Mouse (Mus musculus): Measurements from ENCODE around the gene Lair1. TPM values are rescaled to one million over a fixed set of nuclear protein-coding genes. Genes with fewer than 3 reads are reported as not detected.
"Not testable (repeated sequence)": the region's sequence is repeated elsewhere in the genome, so short reads cannot be mapped to it uniquely, and the experiment has no call there.

Lair1 gene
- total RNA-seq (2021), result 1 to 10 TPM; 4.5 to 5.9 TPM
- long read RNA-seq, partial matches to known transcripts, result 0 of 2 reads
- long read RNA-seq, other reads (novel, unspliced or antisense), result 2 of 2 reads

DNA sequence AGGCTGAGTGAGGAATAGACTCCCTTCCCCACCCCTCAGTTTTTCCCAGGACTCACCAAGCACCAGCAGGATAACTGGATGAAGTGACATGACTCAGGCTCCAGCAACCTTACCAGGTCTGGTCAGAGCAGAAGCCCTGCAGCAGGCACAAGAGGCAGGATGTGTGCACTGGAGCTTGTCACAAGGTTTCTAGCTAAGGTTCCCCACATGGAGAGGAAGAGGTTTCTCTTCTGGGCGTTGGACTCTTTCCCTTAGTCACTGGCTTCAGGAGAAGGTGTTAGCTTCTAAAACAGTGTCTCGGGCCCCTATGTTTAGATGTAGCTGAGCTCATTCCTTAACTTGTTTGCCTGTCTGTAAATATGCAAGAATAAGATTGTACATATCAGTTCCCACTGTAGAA lies at the start of gene Lair1:
Gene Lair1, minus strand, starts transcription at position 192 of the 400 bp plus-strand sequence.
- DNase-seq (ENCODE audit: low spot score in 2 of 2), result no peak

DNA sequence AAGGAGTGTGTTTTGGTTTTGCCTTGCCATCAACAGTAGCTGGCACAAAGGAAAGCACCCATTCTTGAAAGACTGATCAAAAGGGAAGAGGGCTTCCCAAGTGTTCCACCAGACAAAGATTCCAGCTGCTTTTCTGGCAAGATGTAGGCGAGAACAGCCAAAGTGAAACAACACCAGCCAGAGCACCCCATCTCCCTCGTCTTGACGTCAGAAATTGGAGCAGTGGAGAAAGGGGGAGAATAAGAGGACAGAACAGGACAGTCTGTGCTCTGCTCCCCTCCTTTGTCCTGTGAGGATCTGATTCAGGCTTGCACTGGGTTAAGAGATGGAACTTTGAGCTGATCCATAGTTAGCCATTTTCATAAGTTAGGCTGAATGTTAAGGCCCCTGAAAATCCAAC lies 48.8 kb upstream of the Lair1 start:
- DNase-seq (ENCODE audit: low spot score in 2 of 2), result peak; percentile 19 to 22

DNA sequence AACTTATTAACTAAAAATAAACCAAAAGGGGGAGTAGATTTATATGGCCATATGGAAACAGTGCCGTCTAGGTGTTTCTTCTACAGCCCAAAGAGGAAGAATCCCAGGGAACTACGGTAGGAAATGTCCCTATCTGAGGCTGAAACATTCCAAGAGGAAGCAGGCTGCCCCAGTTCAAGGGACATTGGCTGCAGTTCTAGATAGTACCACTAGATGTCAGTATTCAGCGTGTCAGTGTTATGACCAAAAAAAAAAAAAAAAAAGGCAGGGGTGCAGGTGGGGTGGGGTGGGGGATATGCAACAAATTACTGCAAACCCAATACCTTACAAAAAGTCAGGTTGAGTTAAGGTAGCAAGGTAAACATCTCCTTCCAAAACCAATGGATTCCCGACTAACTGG lies 40.4 kb upstream of the Lair1 start:
- peak in 1 of 2 experiments; percentile 28 for DNase-seq (ENCODE audit: low spot score in 2 of 2)

DNA sequence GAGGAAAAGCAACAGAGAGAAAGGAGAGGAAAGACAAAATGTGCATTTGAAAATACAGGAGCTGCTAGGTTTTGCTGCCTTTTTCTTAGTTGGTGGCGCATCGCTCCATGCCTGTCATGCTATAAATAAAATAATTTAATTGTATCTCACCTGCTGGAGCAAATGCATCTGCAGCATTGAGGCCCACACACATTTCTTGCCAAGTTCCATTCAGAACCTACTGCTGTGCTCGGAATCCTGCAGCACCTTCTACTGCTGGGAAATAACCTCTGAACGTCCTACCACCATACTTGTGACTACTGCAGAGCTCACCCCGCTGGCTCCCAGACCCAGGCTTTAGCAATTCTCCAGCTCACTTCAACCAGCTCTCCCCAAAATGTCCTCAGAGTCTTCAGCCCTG lies 38.1 kb upstream of the Lair1 start:
- peak in 1 of 2 experiments; percentile 9 for DNase-seq (ENCODE audit: low spot score in 2 of 2)

DNA sequence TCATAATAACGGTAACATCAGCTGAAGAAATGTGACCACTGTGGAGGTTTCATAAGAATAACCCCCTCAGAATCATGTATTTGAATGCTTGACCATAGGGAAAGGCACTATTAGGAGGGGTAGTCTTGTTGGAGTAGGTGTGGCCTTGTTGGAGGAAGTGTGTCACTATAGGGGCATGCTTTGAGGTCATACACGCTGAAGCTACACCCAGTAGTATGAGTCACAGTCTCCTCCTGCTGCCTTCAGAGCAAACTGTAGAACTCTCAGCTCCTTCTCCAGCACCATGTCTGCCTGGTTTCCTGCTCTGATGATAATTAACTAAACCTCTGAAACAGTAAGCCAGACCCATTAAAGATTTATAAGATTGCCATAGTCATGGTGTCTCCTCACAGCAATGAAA lies 35.8 kb upstream of the Lair1 start:
- DNase-seq (ENCODE audit: low spot score in 2 of 2), result no peak

DNA sequence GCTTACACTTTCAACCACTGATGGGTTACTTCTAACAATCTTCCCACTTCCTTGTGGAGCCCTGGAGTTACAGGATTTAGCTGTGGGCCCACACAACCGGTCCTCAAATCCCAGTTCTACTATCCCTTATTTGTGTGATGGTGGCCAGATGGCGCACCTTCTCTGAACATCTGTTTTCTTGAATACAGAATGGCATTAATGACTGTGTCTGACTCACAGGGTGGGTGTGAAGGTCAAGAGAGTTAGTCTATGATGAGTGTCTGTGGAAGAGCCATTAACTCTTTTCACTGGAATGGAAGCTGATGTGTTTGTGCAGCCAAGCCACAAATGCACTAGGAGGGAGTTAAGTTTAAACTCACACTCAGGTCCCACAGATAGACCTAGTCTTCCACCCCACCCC lies 35.3 kb upstream of the Lair1 start:
- no peak for DNase-seq (ENCODE audit: low spot score in 2 of 2)

DNA sequence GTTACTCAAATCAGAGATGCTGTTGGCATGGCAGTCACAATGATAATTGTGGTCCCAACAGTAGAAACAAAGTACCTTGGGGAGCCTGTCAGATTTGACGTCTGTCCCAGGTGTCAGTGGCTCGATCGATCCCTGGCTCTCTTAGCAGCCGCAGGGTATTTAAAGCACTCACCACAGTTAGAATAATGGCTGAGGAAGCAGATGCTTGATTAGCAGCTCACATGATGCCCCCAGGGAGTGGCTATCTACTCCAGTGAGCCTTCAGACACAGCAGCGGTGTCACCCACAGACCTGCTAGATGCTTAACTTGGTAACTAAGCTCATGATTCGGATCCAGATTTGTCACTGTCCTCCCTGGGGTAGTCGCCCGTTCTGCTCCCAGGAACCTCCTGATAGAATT lies 28.2 kb upstream of the Lair1 start:
- DNase-seq (ENCODE audit: low spot score in 2 of 2), result no peak

DNA sequence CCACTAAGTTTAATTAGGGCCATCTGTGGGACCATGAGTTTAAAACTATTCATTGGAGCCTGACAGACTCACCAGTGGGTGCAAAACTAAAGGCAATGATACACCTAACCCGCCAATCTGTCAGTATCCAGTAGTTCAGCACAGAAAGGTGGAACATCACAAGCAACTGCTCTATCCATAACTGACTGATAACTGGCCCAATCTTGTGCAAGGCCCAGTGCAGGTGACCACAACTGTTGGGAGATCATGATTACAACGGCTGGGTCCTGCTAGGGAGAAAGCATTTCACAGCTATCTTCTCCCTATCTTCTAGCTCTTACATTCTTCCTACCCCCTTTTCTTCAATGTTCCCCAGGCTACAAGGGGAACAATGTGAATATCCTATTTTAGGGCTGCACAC lies 25.7 kb upstream of the Lair1 start:
- no peak for DNase-seq (ENCODE audit: low spot score in 2 of 2)

DNA sequence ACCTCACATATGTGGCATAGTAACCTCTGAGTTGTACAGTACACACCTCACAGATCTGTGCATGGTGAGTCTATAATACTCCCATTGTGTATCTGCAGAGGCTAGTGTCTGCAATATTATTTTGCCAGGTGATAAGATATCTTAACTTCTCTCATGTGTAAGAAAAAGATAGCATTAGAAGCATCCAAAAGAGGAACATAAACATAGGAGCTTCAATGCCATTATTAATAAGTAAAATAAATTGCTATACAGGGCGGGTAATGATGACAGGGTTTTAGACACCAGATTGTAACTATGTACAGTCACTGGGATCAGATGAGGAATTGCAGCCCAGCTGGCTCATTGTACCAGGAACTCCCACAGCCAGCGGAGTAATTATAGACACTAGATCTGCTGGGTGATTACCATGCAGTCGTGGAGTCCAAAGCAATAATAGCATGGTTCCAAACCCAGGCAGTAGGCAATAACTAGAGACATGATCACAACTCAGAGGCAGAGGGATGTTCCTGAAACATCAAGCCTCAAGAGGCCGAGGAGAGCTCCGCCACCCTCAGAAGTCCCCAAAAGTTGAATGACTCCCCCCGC lies 25.0 kb upstream of the Lair1 start:
- no peak for DNase-seq (ENCODE audit: low spot score in 2 of 2)

DNA sequence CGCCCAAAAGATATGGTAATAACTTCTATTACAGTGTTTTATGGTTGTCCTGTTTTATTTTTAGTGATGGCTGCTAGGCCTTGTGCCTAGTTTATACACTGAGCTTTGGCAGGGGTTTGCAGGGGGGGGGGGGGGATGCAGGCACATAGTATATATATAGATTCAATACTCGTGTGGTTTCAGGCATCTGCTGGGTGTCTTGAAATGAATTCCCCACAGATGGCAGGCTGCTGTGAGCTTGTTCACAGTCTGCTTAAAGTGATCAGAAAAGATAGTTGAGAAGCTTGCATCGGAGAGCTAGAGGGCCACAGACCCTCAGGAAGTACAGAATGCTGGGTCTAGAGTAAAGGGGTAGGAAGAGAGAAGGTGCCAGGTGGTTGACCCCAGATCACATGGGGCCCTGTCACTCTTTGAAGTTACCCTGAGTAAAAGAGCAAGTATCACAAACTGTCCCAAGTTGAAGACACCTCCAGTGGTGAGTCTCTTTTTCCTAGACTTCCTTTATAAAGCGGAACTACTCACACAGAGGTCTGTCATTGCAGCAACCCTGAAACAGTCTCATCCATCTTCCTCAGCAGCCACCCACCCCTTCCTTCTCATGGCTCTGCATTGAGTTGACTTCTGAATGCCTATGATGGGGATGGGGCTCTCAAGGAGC lies 24.4 kb upstream of the Lair1 start:
- no peak for DNase-seq (ENCODE audit: low spot score in 2 of 2)

DNA sequence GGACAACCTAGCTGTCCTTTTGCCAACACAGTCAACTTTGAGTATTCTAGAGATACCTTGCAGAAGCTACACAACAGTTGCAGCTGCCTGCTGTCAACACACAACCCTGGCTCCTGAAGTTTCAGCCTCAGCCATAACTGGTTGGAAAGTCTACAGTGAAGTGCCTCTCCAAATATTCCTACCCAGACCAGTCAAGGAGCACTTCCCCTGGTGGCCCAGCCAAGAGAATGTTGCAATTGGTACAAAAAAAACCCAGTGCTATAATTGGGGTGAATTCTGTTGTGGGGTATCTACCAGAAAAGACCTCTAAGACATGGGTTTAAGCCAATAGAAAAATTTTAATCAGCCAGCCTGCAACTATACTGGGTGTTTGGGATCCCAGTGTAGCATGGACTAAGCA lies 22.6 kb upstream of the Lair1 start:
- DNase-seq (ENCODE audit: low spot score in 2 of 2), result no peak

DNA sequence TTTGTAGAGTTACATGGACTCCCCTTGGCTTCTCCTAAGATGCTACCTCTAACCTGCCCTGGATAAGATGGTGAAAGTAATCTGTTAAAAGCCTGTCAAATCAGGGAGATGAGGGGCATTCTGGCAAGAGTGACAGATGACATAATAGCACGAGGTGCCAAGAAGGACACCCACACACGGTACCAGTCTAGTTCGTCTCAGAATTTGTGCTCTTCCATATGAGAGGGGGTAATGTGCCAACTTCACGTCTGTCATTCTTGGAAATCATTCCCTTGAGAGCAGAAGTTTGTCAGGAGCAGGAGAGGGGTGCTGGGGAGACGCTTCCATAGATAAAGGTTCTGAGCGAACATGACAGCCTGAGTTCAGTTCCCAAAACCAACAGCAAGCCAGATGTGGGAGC lies 21.2 kb upstream of the Lair1 start:
- peak in 1 of 2 experiments; percentile 23 for DNase-seq (ENCODE audit: low spot score in 2 of 2)

DNA sequence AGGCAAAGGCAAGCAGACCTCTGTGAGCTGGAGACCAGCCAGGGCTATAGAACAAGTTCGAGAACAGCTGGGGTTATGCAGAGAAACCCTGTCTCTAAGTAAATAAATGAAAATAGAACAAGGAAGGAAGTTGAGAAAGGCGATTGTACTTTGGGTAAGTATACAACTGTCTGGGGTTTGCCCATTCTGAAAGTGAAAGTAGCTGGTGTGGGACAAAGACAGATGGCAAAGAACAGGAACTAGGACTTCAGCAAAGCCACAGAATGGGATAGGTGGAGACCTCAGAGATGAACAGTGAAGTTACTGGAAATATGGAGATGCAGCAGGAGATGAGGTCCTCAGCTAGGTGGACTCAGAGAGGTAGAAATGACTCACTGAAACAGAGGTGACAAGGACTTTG lies 19.8 kb upstream of the Lair1 start:
- DNase-seq (ENCODE audit: low spot score in 2 of 2), result no peak

DNA sequence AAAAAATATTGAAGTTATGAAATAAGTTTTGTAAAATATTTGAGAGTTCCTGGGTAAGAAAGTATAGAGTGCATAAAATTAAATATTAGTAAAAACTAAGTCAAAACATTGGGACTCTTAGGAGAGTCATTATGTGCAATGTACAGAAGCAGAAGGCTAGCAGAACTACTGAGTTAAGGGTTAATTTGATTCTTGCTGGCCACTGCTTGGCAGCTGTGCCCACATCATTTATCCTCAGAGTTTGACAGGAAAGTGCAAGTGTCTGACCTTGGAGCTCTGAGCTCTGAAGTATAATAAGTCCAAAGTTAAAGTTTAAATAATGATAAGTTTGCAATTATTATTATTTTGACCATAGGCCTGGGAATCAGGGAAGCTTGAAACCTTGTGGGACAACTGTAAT lies 18.7 kb upstream of the Lair1 start:
- DNase-seq (ENCODE audit: low spot score in 2 of 2), result no peak

DNA sequence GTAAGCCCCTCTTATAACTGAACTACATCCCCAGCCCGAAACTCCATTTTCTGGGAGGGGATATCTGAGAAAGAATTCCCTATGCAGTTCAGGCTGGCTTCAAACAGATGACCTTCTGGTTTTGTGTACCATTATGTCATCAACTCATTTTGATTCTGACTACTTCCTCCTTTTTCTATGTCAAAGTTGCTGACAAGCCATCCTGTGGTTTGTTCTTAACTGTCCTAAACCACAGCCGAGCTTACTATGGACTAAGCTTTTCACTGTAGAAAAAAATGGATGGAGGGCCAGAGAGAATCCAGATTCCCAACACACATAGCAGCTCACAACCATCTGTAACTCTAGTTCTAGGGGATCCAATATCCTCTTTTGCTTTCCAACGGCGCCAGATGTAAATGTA lies 17.5 kb upstream of the Lair1 start:
- no peak for DNase-seq (ENCODE audit: low spot score in 2 of 2)

DNA sequence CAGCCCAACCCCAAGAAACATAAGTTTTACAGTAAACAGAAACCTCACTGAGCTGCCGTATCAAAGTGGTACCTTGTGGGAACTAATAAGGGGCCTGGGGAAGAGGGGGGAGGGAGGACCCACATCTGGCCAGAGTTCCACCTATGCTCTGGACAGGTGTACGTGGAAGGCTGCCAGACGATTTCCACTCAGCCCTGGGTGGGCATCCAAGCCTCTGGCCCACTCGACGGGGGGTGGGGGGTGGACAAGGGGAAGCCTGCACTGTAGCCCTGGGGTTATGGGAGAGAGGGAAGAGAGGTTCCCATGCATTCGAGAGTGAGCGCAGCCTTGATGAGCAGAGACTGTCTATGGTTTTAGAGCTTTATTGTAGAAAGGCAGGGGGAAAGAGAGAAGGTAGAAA lies 16.5 kb upstream of the Lair1 start:
- DNase-seq (ENCODE audit: low spot score in 2 of 2), result no peak

DNA sequence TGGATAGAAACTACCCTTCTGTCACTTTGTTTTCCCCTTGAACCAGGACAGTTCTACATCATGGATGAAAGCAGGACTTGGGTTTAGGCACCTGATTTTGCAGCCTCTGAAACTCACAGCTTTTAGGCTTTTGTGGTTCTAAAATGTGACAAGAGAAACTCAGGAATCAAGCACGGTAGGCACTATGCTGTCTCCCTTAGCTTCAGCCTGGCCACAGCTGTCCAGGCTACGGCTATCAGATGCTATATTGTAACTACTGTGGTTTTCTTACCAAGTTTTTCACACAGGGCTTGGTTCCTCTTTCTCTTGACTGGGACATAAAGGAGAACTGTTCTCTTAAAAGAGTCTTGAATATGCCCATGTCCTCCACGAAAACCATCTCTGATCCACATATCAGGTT lies 10.1 kb upstream of the Lair1 start:
- no peak for DNase-seq (ENCODE audit: low spot score in 2 of 2)

DNA sequence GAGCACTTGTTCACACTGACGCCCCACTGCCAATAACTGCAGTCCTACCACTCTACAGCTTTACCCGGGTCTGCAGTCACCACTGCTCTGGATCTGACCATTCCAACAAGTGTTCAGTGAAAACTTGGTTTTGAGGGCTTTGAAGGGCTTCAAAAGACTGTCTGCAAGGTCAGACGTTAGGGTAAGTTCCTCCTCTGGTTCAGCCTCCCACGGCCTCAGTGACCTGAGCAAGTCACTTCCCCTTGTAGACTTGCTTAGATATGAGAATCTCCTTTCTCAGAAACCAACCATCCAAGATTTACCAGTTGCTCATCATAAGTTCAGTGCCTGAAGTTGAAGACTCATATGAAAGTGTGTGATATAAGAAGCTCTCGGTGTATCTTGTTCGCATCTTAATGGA lies 8.1 kb upstream of the Lair1 start:
- no peak for DNase-seq (ENCODE audit: low spot score in 2 of 2)

DNA sequence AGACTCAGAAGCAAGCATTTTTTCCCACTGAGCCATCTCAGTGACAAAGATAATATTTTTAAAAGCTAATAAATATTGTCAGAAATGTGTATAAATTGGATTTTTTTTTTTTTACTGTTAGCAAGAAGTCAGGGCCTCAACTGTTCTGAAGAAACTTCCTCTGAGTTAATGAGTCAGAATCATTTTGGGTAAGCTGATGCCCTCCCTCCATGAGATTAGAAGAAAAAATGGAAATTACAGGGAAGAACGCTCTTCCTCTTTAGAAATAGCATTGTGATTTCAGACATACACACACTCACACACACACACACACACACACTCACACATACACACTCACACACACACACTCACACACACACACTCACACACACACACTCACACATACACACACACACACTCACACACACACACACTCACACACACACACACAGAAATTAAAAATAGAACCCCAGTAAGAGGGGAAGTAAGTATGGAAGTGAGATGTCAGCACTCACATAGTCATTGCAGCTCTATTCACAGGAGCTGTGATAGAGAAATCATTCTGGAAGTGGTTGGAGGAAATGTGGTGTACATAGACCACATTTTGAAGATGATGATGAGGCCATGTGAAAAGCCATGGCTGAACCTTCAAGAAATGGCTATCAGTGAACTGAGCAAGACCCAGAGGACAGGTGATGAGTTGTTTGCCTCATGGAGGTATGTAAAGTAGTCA lies 866 bp upstream of the Lair1 start:
- DNase-seq (ENCODE audit: low spot score in 2 of 2), result no peak

DNA sequence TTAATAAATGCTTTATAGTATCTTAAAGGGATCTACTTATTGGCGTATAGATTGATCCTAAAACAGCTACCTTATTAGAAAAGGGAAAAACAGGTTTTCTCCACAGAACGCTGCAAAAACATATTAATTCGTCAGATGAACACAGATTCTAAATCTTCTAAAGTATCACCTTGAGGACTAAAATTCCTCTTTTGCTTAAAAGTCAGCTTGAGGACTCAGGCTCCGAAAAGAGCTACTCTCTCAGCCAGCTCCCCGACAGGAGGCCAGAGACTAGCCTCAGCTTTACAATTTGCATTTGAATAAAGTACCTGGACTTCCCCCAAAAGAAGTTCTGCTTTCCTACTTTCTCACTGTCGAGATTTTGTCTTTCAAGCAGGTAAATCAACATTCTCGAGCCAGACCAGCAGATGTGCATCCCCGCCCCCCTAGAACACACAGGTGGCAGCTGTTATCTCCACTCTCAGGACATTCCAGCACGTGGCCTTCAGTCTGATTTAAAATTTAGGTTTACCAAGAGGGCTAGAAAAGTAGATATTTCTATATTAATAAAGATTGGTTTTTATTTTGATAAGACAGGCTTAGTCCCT lies 2.3 kb downstream of the Lair1 start:
- not testable (repeated sequence) for DNase-seq (ENCODE audit: low spot score in 2 of 2)

DNA sequence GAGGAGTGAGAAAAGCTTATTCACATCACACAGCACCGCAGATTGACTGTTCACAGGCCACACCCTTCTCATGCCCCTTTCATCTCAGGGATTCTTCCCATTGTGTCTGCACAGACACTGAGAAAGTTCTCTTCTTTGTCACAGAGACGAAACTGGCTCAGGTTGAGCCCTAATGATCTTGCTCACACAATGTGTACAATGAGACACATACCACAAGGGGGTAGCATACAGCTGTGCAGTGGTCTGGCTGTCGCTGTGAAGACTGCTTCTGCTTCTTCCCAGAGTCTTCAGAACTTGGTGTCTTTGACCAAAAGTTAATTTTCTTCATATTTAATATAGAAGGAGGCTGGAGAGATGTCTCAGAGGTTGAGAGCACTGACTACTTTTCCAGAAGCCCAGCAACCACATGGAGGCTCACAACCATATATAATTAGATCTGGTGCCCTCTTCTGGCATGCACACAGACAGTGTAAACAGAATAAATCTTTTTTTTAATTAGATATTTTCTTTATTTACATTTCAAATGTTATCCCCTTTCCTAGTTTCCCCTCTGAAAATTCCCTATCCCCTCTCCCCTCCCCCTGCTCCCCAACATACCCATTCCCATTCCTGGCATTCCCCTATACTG lies 36.1 kb downstream of the Lair1 start:
- peak; percentile 7 to 14 for DNase-seq (ENCODE audit: low spot score in 2 of 2)

DNA sequence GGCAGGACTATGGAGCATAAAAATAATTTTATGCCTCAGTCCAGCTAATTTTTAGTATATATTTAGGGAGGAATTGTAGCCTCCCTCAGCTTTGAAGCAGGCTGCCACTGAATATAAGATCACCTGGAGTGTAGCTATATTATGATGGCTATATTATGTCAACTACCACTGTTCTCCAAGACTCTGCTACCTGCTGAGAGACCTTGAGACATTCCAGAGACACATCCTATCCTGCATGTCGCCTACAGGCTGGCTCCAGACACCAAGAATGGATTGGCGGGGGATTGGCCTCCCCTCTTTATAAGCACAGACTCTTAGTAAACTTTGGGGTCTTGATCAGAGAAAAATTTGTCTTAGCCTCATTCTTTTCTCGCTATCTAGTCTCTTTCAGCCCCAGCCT lies 58.4 kb downstream of the Lair1 start:
- DNase-seq (ENCODE audit: low spot score in 2 of 2), result not testable (repeated sequence)

Measured in layer of hippocampus, postnatal 10 days (tissue).